Mouse (Mus musculus): ENCODE measurements around the gene Bcl11b.

Gene Bcl11b

GRCm38 (mm10) chr12:107887621-107888020, 115.8 kb downstream of the Bcl11b start:
- DNase-seq: no peak

- peak; percentile 33 to 53 for DNase-seq
Observed at GRCm38 (mm10) chr12:107884330-107885065, 118.9 kb downstream of the Bcl11b start.

GRCm38 (mm10) chr12:107881726-107882125, 121.7 kb downstream of the Bcl11b start:
- no peak for DNase-seq

- DNase-seq: no peak
Observed at GRCm38 (mm10) chr12:107880748-107881147, 122.7 kb downstream of the Bcl11b start.

- DNase-seq: no peak
Observed at GRCm38 (mm10) chr12:107879114-107879777, 124.2 kb downstream of the Bcl11b start.

GRCm38 (mm10) chr12:107876237-107876636, 127.2 kb downstream of the Bcl11b start:
- DNase-seq: no peak

GRCm38 (mm10) chr12:107874467-107875142, 128.8 kb downstream of the Bcl11b start:
- no peak for DNase-seq

- no peak for DNase-seq
Observed at GRCm38 (mm10) chr12:107869526-107870050, 133.8 kb downstream of the Bcl11b start.

GRCm38 (mm10) chr12:107868291-107868690, 135.1 kb downstream of the Bcl11b start:
- DNase-seq: no peak
